Mouse (Mus musculus) testis, adult 10 weeks (tissue): ENCODE data around the gene Bves. TPM values are rescaled to one million over a fixed set of nuclear protein-coding genes. Genes with fewer than 3 reads are reported as not detected.

Experiments
- polyA plus RNA-seq: library from polyadenylated mRNA; stranded (reverse); fragments of 350-450 nt; fragmentation: Illumina TruSeq; extraction: RNeasy Lipid Tissue Mini Kit (QIAGEN cat#74804); gene quantifications from one replicate; pipeline ENCODE4 v1.2.3, GENCODE M21; 2014; ENCODE audit warnings: low read depth, low replicate concordance

The Bves gene
- 0.31 TPM for polyA plus RNA-seq

GRCm38 (mm10) chr10:45335434-45336422, at the start of gene Bves:
TSS of gene Bves (plus strand) at chr10:45335772.

Other genes starting within 250 kb of the Bves start
- 0.11 TPM for gene Popdc3, start 157.7 kb upstream of the Bves start, polyA plus RNA-seq
- gene Lin28b, start 150.6 kb downstream of the Bves start, polyA plus RNA-seq: 10.9 TPM
- 26.3 TPM for gene Hace1, start 242.1 kb downstream of the Bves start, polyA plus RNA-seq